Mouse (Mus musculus): ENCODE measurements at regions not wholly inside any gene's neighbourhood (a gene's known extent, or its start where the extent isn't known, plus 50 kb on each side); places are given as distances from the start of the nearest gene placed in this dataset.

DNA sequence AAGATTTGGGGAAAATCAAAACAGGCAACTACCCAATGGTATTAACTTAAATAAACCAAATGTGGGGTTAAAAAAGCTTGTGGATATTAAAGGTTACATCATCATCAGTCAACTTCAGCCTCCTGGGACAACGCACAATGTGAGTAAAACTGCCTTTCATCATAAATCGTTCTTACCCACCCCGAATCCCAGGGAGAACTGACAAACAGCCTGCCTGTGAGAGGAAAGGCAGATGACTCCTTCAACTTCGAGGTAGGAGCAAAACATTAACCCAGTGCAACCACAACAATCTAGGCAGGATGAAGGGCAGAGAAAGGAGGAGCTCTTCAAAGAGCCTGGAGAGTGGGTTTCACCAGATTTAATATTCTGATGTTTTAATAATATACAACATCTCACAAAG is 135.3 kb upstream of the Gm37988 start:
- no peak for DNase-seq (ENCODE audit: low spot score in 2 of 2)

DNA sequence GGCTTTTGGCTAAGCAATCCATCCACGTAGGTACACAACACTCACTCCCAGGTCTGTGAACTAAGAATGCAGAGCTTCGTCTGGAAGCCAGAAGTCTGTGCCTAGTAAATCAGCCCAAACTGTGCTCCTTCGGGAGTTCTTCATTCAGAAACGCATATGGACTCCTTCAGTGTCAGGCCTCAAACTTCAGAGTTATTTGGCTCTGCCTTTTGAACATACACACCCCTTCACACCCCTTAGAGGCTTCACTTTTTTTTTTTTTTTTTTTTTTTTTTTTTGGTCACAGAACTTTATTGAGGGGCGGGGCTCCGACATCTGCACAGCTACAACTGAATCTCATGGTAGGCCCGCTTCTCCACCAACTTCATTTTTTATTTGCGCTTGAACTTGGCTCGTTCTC is 120.1 kb upstream of the Gm37988 start:
- DNase-seq (ENCODE audit: low spot score in 2 of 2) = no peak

DNA sequence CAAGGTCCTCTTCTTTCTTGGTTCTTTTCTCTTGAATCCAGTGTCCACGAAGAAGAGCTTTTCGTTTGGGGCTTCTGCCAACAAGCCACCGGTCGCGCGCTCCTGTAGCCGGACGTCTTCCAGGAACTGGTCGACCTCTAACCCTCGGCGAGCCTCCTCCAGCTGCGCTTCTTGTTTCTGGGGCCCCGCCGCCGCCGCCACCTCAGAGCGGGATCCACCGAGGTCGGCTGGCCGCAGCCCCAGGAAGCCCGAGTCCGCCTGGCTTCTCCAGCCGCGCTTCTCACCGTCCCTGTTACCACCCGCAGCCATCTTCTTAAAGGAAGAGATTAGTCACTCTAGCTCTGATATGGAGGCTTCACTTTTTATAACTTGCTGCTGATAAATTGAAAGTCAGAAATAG is 118.6 kb upstream of the Gm37988 start:
- no peak for DNase-seq (ENCODE audit: low spot score in 2 of 2)

DNA sequence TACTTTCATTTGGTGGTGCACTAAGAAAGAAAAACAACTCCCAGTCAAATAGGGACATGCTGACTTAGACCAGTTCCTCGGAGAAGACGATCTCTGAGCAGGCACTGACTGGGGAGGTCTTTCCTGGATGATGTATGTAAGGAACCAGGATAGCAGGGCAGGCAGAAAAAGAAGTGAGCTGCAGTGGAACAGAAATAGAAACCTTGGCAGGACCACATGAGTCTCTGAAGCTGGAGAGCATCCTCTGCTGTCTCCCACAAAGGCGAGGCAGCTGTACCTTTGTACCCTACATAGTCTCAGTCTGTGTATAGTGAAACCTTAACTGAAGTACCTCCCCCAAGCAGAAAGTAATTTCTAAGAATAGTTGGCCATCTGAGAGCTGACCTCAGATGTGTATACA is 104.4 kb upstream of the Gm37988 start:
- DNase-seq (ENCODE audit: low spot score in 2 of 2) = no peak

DNA sequence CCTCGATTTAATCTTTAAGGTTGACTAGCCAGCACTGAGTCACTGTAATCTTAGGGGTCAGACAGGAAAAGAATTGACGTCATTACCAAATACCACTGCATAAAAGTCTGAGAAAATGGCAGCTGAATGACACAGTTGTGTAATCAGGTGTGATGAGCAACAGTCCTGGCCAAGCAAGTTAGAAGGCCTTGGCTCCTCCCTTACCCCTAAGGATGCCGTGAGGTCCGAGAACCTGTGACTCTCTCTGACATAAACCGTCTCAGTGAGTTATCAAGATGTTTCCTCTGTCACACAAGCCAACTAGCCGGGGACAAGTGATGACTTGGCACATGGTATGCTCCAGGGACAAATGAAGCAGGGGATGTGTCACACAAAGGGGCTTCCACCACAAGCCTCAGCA is 101.5 kb upstream of the Gm37988 start:
- DNase-seq (ENCODE audit: low spot score in 2 of 2) = no peak

DNA sequence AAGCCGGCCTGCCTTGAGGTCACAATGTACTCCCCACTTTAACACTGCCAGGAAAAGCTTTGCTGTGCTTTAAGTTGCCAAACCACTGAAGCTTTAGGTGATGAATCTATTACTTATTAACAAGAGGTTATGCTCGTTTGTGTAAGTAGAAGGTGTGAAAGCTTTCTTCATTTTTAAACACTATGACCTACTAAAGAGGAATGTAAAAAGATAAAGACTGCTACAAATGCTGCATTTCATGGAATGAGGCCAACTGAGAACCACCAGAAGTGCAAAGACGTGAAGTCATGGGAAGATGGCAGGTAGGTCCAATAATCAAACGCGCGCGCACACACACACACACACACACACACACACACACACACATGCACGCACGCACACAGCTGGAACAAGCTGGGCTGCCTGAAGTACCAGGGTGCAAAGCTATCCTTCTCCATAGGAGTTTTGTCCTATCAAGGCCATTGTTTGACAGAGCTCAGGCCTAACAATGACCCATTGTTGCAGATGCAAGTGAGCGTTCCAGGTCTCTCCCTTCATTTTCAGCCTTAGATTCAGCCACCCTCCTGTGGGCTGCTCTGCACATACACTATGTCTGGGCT is 85.3 kb upstream of the Gm37988 start:
- no peak for DNase-seq (ENCODE audit: low spot score in 2 of 2)

Data from layer of hippocampus, postnatal 14 days (tissue).